Comparison of ENCODE assay signal across 18 mouse cellular contexts in the genomic region with DNA sequence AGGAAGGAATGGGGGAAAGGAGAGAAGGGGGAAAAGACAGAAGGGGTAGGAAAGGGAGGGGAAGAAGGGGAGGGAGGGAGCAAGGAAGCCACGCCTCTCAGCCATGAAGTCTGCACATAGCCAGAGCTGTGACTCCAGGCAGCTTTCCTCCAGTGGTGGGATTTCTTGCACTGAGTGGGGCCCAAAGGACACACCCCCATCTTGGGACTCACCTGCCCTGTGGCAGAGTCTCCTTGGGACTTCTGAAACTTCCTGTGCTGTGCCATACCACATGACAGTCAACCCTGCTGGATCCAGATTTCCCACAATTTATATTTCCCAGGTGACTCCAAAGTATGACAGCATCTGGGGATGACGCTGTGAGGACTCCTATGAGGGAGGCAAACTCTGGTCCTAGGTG.
A peak's percentile ranks its signal among the peaks of the same experiment; 100 is the strongest.
DNase-seq lines count a peak whose midpoint lies in the region; ATAC-seq lines count a peak whose summit lies in the region.
"Had no signal": no experiment of that assay in that cellular context is flagged by ENCODE, and none has a peak within 500 bp of the region (broad histone marks: within the 10 kb centered on the region; RNA-seq: fewer than 3 reads in every experiment).

No protein-coding gene starts in this region.

- DNase-seq in hindbrain, embryonic 10.5 days (ENCODE audit: low spot score) = no peak
- DNase-seq in hindbrain, embryonic 14.5 days (ENCODE audit: low spot score) = no peak
- DNase-seq in midbrain, embryonic 10.5 days (ENCODE audit: low spot score) = no peak
- DNase-seq in midbrain, embryonic 14.5 days = no peak
- DNase-seq in neural tube, embryonic 10.5 days (ENCODE audit: extremely low spot score, low spot score) = no peak
- no peak for DNase-seq in right cerebral cortex, postnatal 4 days
- DNase-seq: adrenal gland, adult 2 months; adrenal gland, postnatal 25 days; cerebellum, adult 18-20 months; cerebellum, postnatal 10 days; gastrocnemius, postnatal 36 days; heart, adult 11 months; heart, postnatal 14 days had no signal

- no peak overlapping the region for H3K4me2 ChIP-seq in hindbrain, embryonic 14.5 days (replicated peaks)
- no peak overlapping the region for H3K4me2 ChIP-seq in midbrain, embryonic 14.5 days (ENCODE audit: low read length)
- H3K4me2 ChIP-seq in neural tube, embryonic 14.5 days (ENCODE audit: low read depth, low read length) = no peak overlapping the region
- H3K4me2 ChIP-seq: heart, embryonic 15.5 days had no signal

- no peak overlapping the region for H3K9ac ChIP-seq in hindbrain, embryonic 14.5 days
- H3K9ac ChIP-seq in midbrain, embryonic 14.5 days (replicated peaks; ENCODE audit: low read length) = no peak overlapping the region
- no peak overlapping the region for H3K9ac ChIP-seq in neural tube, embryonic 14.5 days (replicated peaks; ENCODE audit: low read depth, low read length)
- H3K9ac ChIP-seq: heart, embryonic 15.5 days had no signal

- no peak for ATAC-seq in hindbrain, embryonic 14.5 days (ENCODE audit: low FRiP score)
- ATAC-seq in midbrain, embryonic 14.5 days (ENCODE audit: low FRiP score, low TSS enrichment) = no peak; the same call in 1 of the 2 replicates
- peak; percentile 36; the same call in 1 of the 2 replicates for ATAC-seq in neural tube, embryonic 14.5 days (ENCODE audit: low read depth)
- ATAC-seq: forebrain, embryonic 14.5 days; intestine, embryonic 16.5 days had no signal

- WGBS in hindbrain, embryonic 10.5 days = 58% methylated on average over 2 of the region's 2 CpGs
- WGBS in hindbrain, embryonic 14.5 days = 53% methylated on average over 2 of the region's 2 CpGs
- WGBS in midbrain, embryonic 10.5 days = 58% methylated on average over 2 of the region's 2 CpGs
- 39% methylated on average over 2 of the region's 2 CpGs for whole genome bisulfite sequencing in midbrain, embryonic 14.5 days
- WGBS in neural tube, embryonic 14.5 days = 56% methylated on average over 2 of the region's 2 CpGs

- H3K4me3 ChIP-seq in hindbrain, embryonic 10.5 days = no peak overlapping the region
- no peak overlapping the region for H3K4me3 ChIP-seq in hindbrain, embryonic 14.5 days (replicated peaks; ENCODE audit: low read length)
- no peak overlapping the region for H3K4me3 ChIP-seq in midbrain, embryonic 10.5 days
- H3K4me3 ChIP-seq in midbrain, embryonic 14.5 days (replicated peaks; ENCODE audit: low read depth, low read length) = no peak overlapping the region
- no peak overlapping the region for H3K4me3 ChIP-seq in neural tube, embryonic 14.5 days (ENCODE audit: low read depth, low read length)
- H3K4me3 ChIP-seq: heart, embryonic 10.5 days; heart, embryonic 15.5 days had no signal

- no peaks in the 10 kb centered on the region for H3K27me3 ChIP-seq in hindbrain, embryonic 10.5 days (ENCODE audit: insufficient read depth, poor library complexity, severe bottlenecking)
- H3K27me3 ChIP-seq in hindbrain, embryonic 14.5 days (ENCODE audit: control insufficient read depth, insufficient read depth, low read length) = no peaks in the 10 kb centered on the region
- no peaks in the 10 kb centered on the region for H3K27me3 ChIP-seq in midbrain, embryonic 10.5 days (ENCODE audit: low read depth, poor library complexity, severe bottlenecking)
- H3K27me3 ChIP-seq in midbrain, embryonic 14.5 days (ENCODE audit: control insufficient read depth, insufficient read depth, low read length) = no peaks in the 10 kb centered on the region
- no peaks in the 10 kb centered on the region for H3K27me3 ChIP-seq in neural tube, embryonic 14.5 days (ENCODE audit: control insufficient read depth, insufficient read depth, low read length)
- H3K27me3 ChIP-seq: heart, embryonic 15.5 days had no signal

- H3K27ac ChIP-seq in hindbrain, embryonic 10.5 days = peak overlapping the region; percentile 74; the same call in 1 of the 2 replicates
- no peak overlapping the region for H3K27ac ChIP-seq in hindbrain, embryonic 14.5 days
- peak overlapping the region; percentile 83 for H3K27ac ChIP-seq in midbrain, embryonic 10.5 days (replicated peaks)
- no peak overlapping the region for H3K27ac ChIP-seq in midbrain, embryonic 14.5 days (replicated peaks; ENCODE audit: low read depth, low read length)
- H3K27ac ChIP-seq in neural tube, embryonic 14.5 days (ENCODE audit: low read depth, low read length) = no peak overlapping the region
- H3K27ac ChIP-seq: heart, embryonic 10.5 days; heart, embryonic 15.5 days had no signal

- peaks cover 2% of the 10 kb centered on the region for H3K9me3 ChIP-seq in hindbrain, embryonic 10.5 days
- H3K9me3 ChIP-seq in hindbrain, embryonic 14.5 days (ENCODE audit: control insufficient read depth, low read length) = no peaks in the 10 kb centered on the region
- H3K9me3 ChIP-seq in midbrain, embryonic 10.5 days (replicated peaks) = no peaks in the 10 kb centered on the region
- H3K9me3 ChIP-seq in midbrain, embryonic 14.5 days (ENCODE audit: control insufficient read depth, low read length) = no peaks in the 10 kb centered on the region
- H3K9me3 ChIP-seq in neural tube, embryonic 14.5 days (ENCODE audit: control insufficient read depth, low read length) = no peaks in the 10 kb centered on the region
- H3K9me3 ChIP-seq: heart, embryonic 10.5 days; heart, embryonic 15.5 days had no signal

- no peaks in the 10 kb centered on the region for H3K36me3 ChIP-seq in hindbrain, embryonic 10.5 days
- H3K36me3 ChIP-seq in hindbrain, embryonic 14.5 days (replicated peaks; ENCODE audit: control insufficient read depth, insufficient read depth) = no peaks in the 10 kb centered on the region
- no peaks in the 10 kb centered on the region for H3K36me3 ChIP-seq in midbrain, embryonic 10.5 days
- H3K36me3 ChIP-seq in midbrain, embryonic 14.5 days (ENCODE audit: control insufficient read depth, insufficient read depth, low read length) = no peaks in the 10 kb centered on the region
- H3K36me3 ChIP-seq in neural tube, embryonic 14.5 days (ENCODE audit: control insufficient read depth, insufficient read depth, low read length) = no peaks in the 10 kb centered on the region
- H3K36me3 ChIP-seq: heart, embryonic 10.5 days; heart, embryonic 15.5 days had no signal

- peaks cover 30% of the 10 kb centered on the region for H3K4me1 ChIP-seq in hindbrain, embryonic 10.5 days (replicated peaks)
- H3K4me1 ChIP-seq in hindbrain, embryonic 14.5 days (replicated peaks; ENCODE audit: control insufficient read depth, insufficient read depth, low read length) = peaks cover 21% of the 10 kb centered on the region; the same call in 1 of the 2 replicates
- H3K4me1 ChIP-seq in midbrain, embryonic 10.5 days = peaks cover 34% of the 10 kb centered on the region
- peaks cover 17% of the 10 kb centered on the region for H3K4me1 ChIP-seq in midbrain, embryonic 14.5 days (ENCODE audit: control insufficient read depth, insufficient read depth, low read length)
- no peaks in the 10 kb centered on the region; the same call in 1 of the 2 replicates for H3K4me1 ChIP-seq in neural tube, embryonic 14.5 days (ENCODE audit: control insufficient read depth, insufficient read depth, low read length)
- H3K4me1 ChIP-seq: heart, embryonic 10.5 days; heart, embryonic 15.5 days had no signal

Comparison
In these comparisons a context has a peak if more than half of its experiments do, and no peak if none do; other contexts are left out.
1. H3K27ac ChIP-seq: peak in hindbrain, embryonic 10.5 days (single experiment) and midbrain, embryonic 10.5 days (single experiment); none in hindbrain, embryonic 14.5 days (single experiment), midbrain, embryonic 14.5 days (single experiment) and neural tube, embryonic 14.5 days (single experiment).